Mouse (Mus musculus) thymus, postnatal 0 days (tissue): ENCODE results near the gene Palm3. TPM values are rescaled to one million over a fixed set of nuclear protein-coding genes. Genes with fewer than 3 reads are reported as not detected.
A peak's percentile ranks its signal among the peaks of the same experiment; 100 is the strongest.

Source experiments
- DNase-seq: peaks from one replicate; pipeline ENCODE4 v3.0.0-alpha.2; 2015; ENCODE audit warnings: low spot score
- microRNA counts: library from miRNA; unstranded; fragments of <30 nt; microRNA quantifications from one replicate; lab custom pipeline; 2015
- microRNA-seq: library from miRNA; unstranded; fragments of <30 nt; microRNA quantifications from one replicate; pipeline ENCODE4, GENCODE M21; 2016; ENCODE audit warnings: borderline number of aligned reads
- polyA plus RNA-seq: library from polyadenylated mRNA; unstranded; fragments of >200 nt; fragmentation: Nextera tagmentation; extraction: Ambion mirVana; gene quantifications from 2 replicates; pipeline ENCODE4 v1.2.1, GENCODE M21; 2015

Gene Palm3
- polyA plus RNA-seq, 1 experiment from 2014 or later, result 5.8 TPM

GRCm38 (mm10) chr8:84065457-84066072, 44.3 kb downstream of the Palm3 start:
- no peak for DNase-seq

GRCm38 (mm10) chr8:84066291-84066930, 45.1 kb downstream of the Palm3 start, which contains the start of gene Rfx1:
TSS of gene Rfx1 (plus strand) at chr8:84066834.
- DNase-seq, result peak; percentile 100

- DNase-seq, result peak; percentile 92
Observed at GRCm38 (mm10) chr8:84067047-84067573, 45.8 kb downstream of the Palm3 start.

GRCm38 (mm10) chr8:84067911-84068310, 46.6 kb downstream of the Palm3 start:
- no peak for DNase-seq

- no peak for DNase-seq
Observed at GRCm38 (mm10) chr8:84068316-84069035, 47.2 kb downstream of the Palm3 start.

- DNase-seq, result no peak
Observed at GRCm38 (mm10) chr8:84069169-84069568, 47.9 kb downstream of the Palm3 start.

- DNase-seq, result no peak
Observed at GRCm38 (mm10) chr8:84069750-84070149, 48.5 kb downstream of the Palm3 start.

GRCm38 (mm10) chr8:84070241-84070640, 49.0 kb downstream of the Palm3 start:
- no peak for DNase-seq

- DNase-seq, result no peak
Observed at GRCm38 (mm10) chr8:84070667-84071066, 49.4 kb downstream of the Palm3 start.

GRCm38 (mm10) chr8:84071921-84072320, 50.6 kb downstream of the Palm3 start:
- no peak for DNase-seq

- DNase-seq, result no peak
Observed at GRCm38 (mm10) chr8:84072321-84072720, 51.0 kb downstream of the Palm3 start.

- DNase-seq, result no peak
Observed at GRCm38 (mm10) chr8:84073230-84073976, 52.1 kb downstream of the Palm3 start.

- DNase-seq, result no peak
Observed at GRCm38 (mm10) chr8:84076412-84076811, 55.1 kb downstream of the Palm3 start.

- DNase-seq, result no peak
Observed at GRCm38 (mm10) chr8:84076849-84077248, 55.6 kb downstream of the Palm3 start.

- no peak for DNase-seq
Observed at GRCm38 (mm10) chr8:84079206-84079605, 57.9 kb downstream of the Palm3 start.

MicroRNAs encoded within 50 kb of the gene (microRNA counts, 519-probe panel; counts per million panel counts)
- 473 counts per million, percentile 71 among the panel's probes with 10 or more counts for microRNA mmu-miR-1199 (lab: Ali Mortazavi, UCI)

Small RNAs within 50 kb of the gene (microRNA-seq; reads per million reads assigned to microRNA genes)
- gene Mir1199 (1.2 reads per million), gene Mir8111 (5.8 reads per million, percentile 9 among the genes with 10 or more reads in this experiment)

Other genes starting within 250 kb of the Palm3 start
- gene Adgrl1, start 121.4 kb upstream of the Palm3 start, polyA plus RNA-seq, result 7.8 and 14.3 TPM in 2 replicates
- gene Gm10644, start 66.3 kb upstream of the Palm3 start, polyA plus RNA-seq, result 0.10 and 0.18 TPM in 2 replicates
- gene Asf1b, start 66.0 kb upstream of the Palm3 start, polyA plus RNA-seq, result 117 and 135 TPM in 2 replicates
- 64.2 and 65.8 TPM in 2 replicates for gene Prkaca, start 48.5 kb upstream of the Palm3 start, polyA plus RNA-seq
- 10.7 and 11.5 TPM in 2 replicates for gene Samd1, start 23.8 kb upstream of the Palm3 start, polyA plus RNA-seq
- gene 1700067K01Rik, start 20.0 kb upstream of the Palm3 start, polyA plus RNA-seq, result 0.86 and 1.1 TPM in 2 replicates
- gene 2210011C24Rik, start 9.3 kb upstream of the Palm3 start, polyA plus RNA-seq, result 0.23 and 0.60 TPM in 2 replicates
- 20.3 and 20.5 TPM in 2 replicates for gene Il27ra, start 21.1 kb downstream of the Palm3 start, polyA plus RNA-seq
- 5.3 and 5.7 TPM in 2 replicates for gene Rln3, start 23.5 kb downstream of the Palm3 start, polyA plus RNA-seq
- 0.90 TPM in 2 replicates for gene Gm10643, start 43.7 kb downstream of the Palm3 start, polyA plus RNA-seq
- gene Rfx1, start 45.4 kb downstream of the Palm3 start, polyA plus RNA-seq, result 5.4 and 6.1 TPM in 2 replicates
- 14.7 and 18.1 TPM in 2 replicates for gene Dcaf15, start 83.3 kb downstream of the Palm3 start, polyA plus RNA-seq
- gene Podnl1, start 104.5 kb downstream of the Palm3 start, polyA plus RNA-seq, result 2.1 and 2.3 TPM in 2 replicates
- 18.9 and 20.1 TPM in 2 replicates for gene Cc2d1a, start 126.5 kb downstream of the Palm3 start, polyA plus RNA-seq
- gene 4930432K21Rik, start 126.6 kb downstream of the Palm3 start, polyA plus RNA-seq, result 1.3 and 1.4 TPM in 2 replicates
- 5.3 and 6.2 TPM in 2 replicates for gene Nanos3, start 163.7 kb downstream of the Palm3 start, polyA plus RNA-seq
- gene Zswim4, start 215.6 kb downstream of the Palm3 start, polyA plus RNA-seq, result 12.7 and 13.2 TPM in 2 replicates
- 403 and 424 TPM in 2 replicates for gene D8Ertd738e, start 228.2 kb downstream of the Palm3 start, polyA plus RNA-seq
- gene Mri1, start 235.9 kb downstream of the Palm3 start, polyA plus RNA-seq, result 80.0 and 85.4 TPM in 2 replicates
- gene Ccdc130, start 248.9 kb downstream of the Palm3 start, polyA plus RNA-seq, result 19.7 and 24.5 TPM in 2 replicates